Comparison of ENCODE assay signal across 29 mouse cellular contexts in genomic region chr17:56015293-56015692, GRCm38 (mm10). TPM values are rescaled to one million over a fixed set of nuclear protein-coding genes. Genes with fewer than 3 reads are reported as not detected.
"Had no signal": no experiment of that assay in that cellular context is flagged by ENCODE, and none has a peak within 500 bp of the region (broad histone marks: within the 10 kb centered on the region; RNA-seq: fewer than 3 reads in every experiment).

No protein-coding gene starts in this region.

- ATAC-seq: inflammation-experienced regulatory T-cells, adult 6 months; intestine, embryonic 15.5 days; intestine, postnatal 0 days; liver, postnatal 0 days had no signal

- H3K4me3 ChIP-seq: gastrocnemius, adult 2 months; heart, adult 2 months; heart, embryonic 13.5 days; heart, embryonic 15.5 days; hindbrain, embryonic 12.5 days; hindbrain, embryonic 15.5 days; intestine, embryonic 15.5 days; left cerebral cortex, adult 2 months; limb, embryonic 10.5 days; limb, embryonic 12.5 days; liver, embryonic 13.5 days; liver, embryonic 15.5 days had no signal

- H3K27ac ChIP-seq: gastrocnemius, adult 2 months; heart, adult 2 months; heart, embryonic 13.5 days; heart, embryonic 15.5 days; hindbrain, embryonic 12.5 days; hindbrain, embryonic 15.5 days; intestine, embryonic 15.5 days; left cerebral cortex, adult 2 months; limb, embryonic 10.5 days; limb, embryonic 12.5 days; liver, embryonic 13.5 days; liver, embryonic 15.5 days had no signal

- H3K9ac ChIP-seq: heart, embryonic 13.5 days; heart, embryonic 15.5 days; hindbrain, embryonic 12.5 days; hindbrain, embryonic 15.5 days; intestine, embryonic 15.5 days; limb, embryonic 12.5 days; liver, embryonic 13.5 days; liver, embryonic 15.5 days; liver, postnatal 0 days had no signal

- H3K27me3 ChIP-seq: heart, embryonic 13.5 days; heart, embryonic 15.5 days; hindbrain, embryonic 12.5 days; hindbrain, embryonic 15.5 days; intestine, embryonic 15.5 days; limb, embryonic 12.5 days had no signal

- H3K9me3 ChIP-seq: heart, embryonic 13.5 days; heart, embryonic 15.5 days; hindbrain, embryonic 12.5 days; hindbrain, embryonic 15.5 days; intestine, embryonic 15.5 days; limb, embryonic 10.5 days; limb, embryonic 12.5 days; liver, embryonic 13.5 days; liver, embryonic 15.5 days had no signal

- DNase-seq: gastrocnemius, postnatal 14 days; gastrocnemius, postnatal 36 days; heart, adult 11 months; heart, adult 2 months; heart, postnatal 14 days; heart, postnatal 36 days; kidney, adult 18-20 months; kidney, adult 8-10 months; kidney, postnatal 10 days; kidney, postnatal 25 days; kidney, postnatal 4 days; liver; liver, embryonic 13.5 days; liver, postnatal 0 days had no signal

- H3K4me2 ChIP-seq: heart, embryonic 11.5 days; heart, embryonic 13.5 days; heart, embryonic 15.5 days; hindbrain, embryonic 12.5 days; hindbrain, embryonic 15.5 days; intestine, embryonic 15.5 days; limb, embryonic 12.5 days; liver, embryonic 11.5 days; liver, embryonic 13.5 days; liver, embryonic 15.5 days had no signal

RNA-seq across cellular contexts. Expression of gene Fsd1, which starts 29.0 kb away (rescaled TPM):
- total RNA-seq: gastrocnemius, adult 2 months; gastrocnemius, postnatal 36 days; heart, postnatal 36 days; hematopoietic stem cell, adult 5-6 weeks had no signal
- polyA plus RNA-seq: liver, postnatal 0 days had no signal
